ENCODE assay signal across 20 mouse cellular contexts in the genomic region with DNA sequence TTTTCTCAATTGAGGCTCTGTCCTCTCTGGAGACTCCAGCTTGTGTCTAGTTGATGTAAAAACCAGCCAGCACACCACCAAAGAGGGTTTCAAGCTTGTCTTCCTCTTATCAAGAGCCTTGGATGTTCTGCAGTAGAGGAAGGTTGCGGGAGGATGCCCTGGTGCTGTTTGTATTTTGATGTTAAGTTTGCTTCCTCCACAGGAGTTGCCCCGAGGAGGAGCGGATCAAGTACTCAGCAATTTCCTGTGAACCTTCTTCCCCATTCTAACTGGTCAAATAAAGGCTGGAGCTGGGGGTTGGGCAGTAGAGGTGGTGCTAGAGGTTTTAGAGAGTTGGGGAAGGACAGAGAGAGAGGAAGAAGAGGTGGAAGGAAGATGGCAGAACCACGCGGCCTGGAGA. TPM values are rescaled to one million over a fixed set of nuclear protein-coding genes. Genes with fewer than 3 reads are reported as not detected.
DNase-seq lines count a peak whose midpoint lies in the region; ATAC-seq lines count a peak whose summit lies in the region.
"Had no signal": no experiment of that assay in that cellular context is flagged by ENCODE, and none has a peak within 500 bp of the region (broad histone marks: within the 10 kb centered on the region; RNA-seq: fewer than 3 reads in every experiment).

No protein-coding gene starts in this region.

- H3K36me3 ChIP-seq in liver, embryonic 15.5 days (replicated peaks), result no peaks in the 10 kb centered on the region
- no peaks in the 10 kb centered on the region for H3K36me3 ChIP-seq in splenic B cell, adult 2 months (ENCODE audit: control insufficient read depth, insufficient read depth, low read length, poor library complexity, severe bottlenecking)
- H3K36me3 ChIP-seq: embryonic facial prominence, embryonic 13.5 days; hindbrain, embryonic 10.5 days; kidney, embryonic 15.5 days; limb, embryonic 12.5 days had no signal

- no peak overlapping the region for H3K4me2 ChIP-seq in liver, embryonic 15.5 days
- H3K4me2 ChIP-seq: embryonic facial prominence, embryonic 13.5 days; kidney, embryonic 15.5 days; limb, embryonic 12.5 days; lung, embryonic 14.5 days had no signal

- no peaks in the 10 kb centered on the region for H3K9me3 ChIP-seq in liver, embryonic 15.5 days (replicated peaks)
- H3K9me3 ChIP-seq: embryonic facial prominence, embryonic 13.5 days; kidney, embryonic 15.5 days had no signal

- ATAC-seq in liver, embryonic 15.5 days (ENCODE audit: insufficient read depth), result no peak
- no peak for ATAC-seq in cerebellum, adult (ENCODE audit: insufficient number of reproducible peaks, low FRiP score, low TSS enrichment)
- ATAC-seq: forebrain, embryonic 16.5 days; Patski had no signal

- H3K9ac ChIP-seq in liver, embryonic 15.5 days, result no peak overlapping the region
- H3K9ac ChIP-seq: embryonic facial prominence, embryonic 13.5 days; kidney, embryonic 15.5 days; limb, embryonic 12.5 days; lung, embryonic 14.5 days had no signal

- peaks cover 35% of the 10 kb centered on the region for H3K4me1 ChIP-seq in liver, embryonic 15.5 days (replicated peaks)

- DNase-seq in thymus, postnatal 0 days (ENCODE audit: low spot score), result peak; percentile 48
- DNase-seq in thymus, postnatal 10 days (ENCODE audit: low spot score in 2 of 2), result no peak
- peak; percentile 70 for DNase-seq in R1 (ENCODE audit: low read depth, low spot score)
- peak; percentile 16 for DNase-seq in splenic B cell, adult 2 months (ENCODE audit: low read depth, low spot score)
- no peak for DNase-seq in c-Kit-positive CD71-positive TER-119-positive erythroid progenitor cells, embryonic 14.5 days (ENCODE audit: low spot score)
- DNase-seq in adrenal gland, postnatal 4 days (ENCODE audit: low spot score in 2 of 2), result no peak
- DNase-seq: cerebellum, adult 18-20 months; heart, adult 18-20 months; lung, embryonic 14.5 days; lung, postnatal 4 days; midbrain, embryonic 14.5 days; thymus, postnatal 4 days had no signal

- WGBS in liver, embryonic 15.5 days (ENCODE audit: insufficient replicate concordance), result 49% methylated on average over 5 of the region's 5 CpGs

- H3K27me3 ChIP-seq in liver, embryonic 15.5 days, result no peaks in the 10 kb centered on the region
- H3K27me3 ChIP-seq in splenic B cell, adult 2 months (ENCODE audit: control insufficient read depth, insufficient read depth, low read length, poor library complexity, severe bottlenecking), result no peaks in the 10 kb centered on the region
- H3K27me3 ChIP-seq: embryonic facial prominence, embryonic 13.5 days; kidney, embryonic 15.5 days; limb, embryonic 12.5 days; Patski had no signal

- no peak overlapping the region for H3K4me3 ChIP-seq in liver, embryonic 15.5 days (replicated peaks)
- H3K4me3 ChIP-seq: embryonic facial prominence, embryonic 13.5 days; hindbrain, embryonic 10.5 days; kidney, embryonic 15.5 days; limb, embryonic 12.5 days had no signal

- peak overlapping the region; percentile 25 for H3K27ac ChIP-seq in liver, embryonic 15.5 days (replicated peaks)
- H3K27ac ChIP-seq: hindbrain, embryonic 10.5 days; limb, embryonic 12.5 days had no signal

RNA-seq across cellular contexts. Expression of a gene that starts 59.5 kb away (rescaled TPM):
- 28.4 and 35.1 TPM in 2 replicates for polyA plus RNA-seq in thymus, postnatal 0 days (2015; fragmentation: Nextera tagmentation; extraction: Ambion mirVana)
- 6.8 and 7.4 TPM in 2 replicates for polyA plus RNA-seq in liver, embryonic 15.5 days (2015; fragmentation: Nextera tagmentation; extraction: Ambion mirVana)
- total RNA-seq in adrenal gland, postnatal 4 days (2021), result 10 to 100 TPM; 65.6 to 71.3 TPM

Comparison
In these comparisons a context has a peak if more than half of its experiments do, and no peak if none do; other contexts are left out.
1. DNase-seq: peak in thymus, postnatal 0 days (single experiment), R1 (single experiment) and splenic B cell, adult 2 months (single experiment); none in thymus, postnatal 10 days (0 of 2), c-Kit-positive CD71-positive TER-119-positive erythroid progenitor cells, embryonic 14.5 days (single experiment) and adrenal gland, postnatal 4 days (0 of 2).